Mouse (Mus musculus): ENCODE results near the gene Dach2.
"Not testable (repeated sequence)": the region's sequence is repeated elsewhere in the genome, so short reads cannot be mapped to it uniquely, and the experiment has no call there.

Gene Dach2

GRCm38 (mm10) chrX:113297404-113297803 lies at the start of gene Dach2:
Dach2 (plus strand) TSS chrX:113297510.
- no peak for DNase-seq

- not testable (repeated sequence) for DNase-seq
Observed at GRCm38 (mm10) chrX:113252427-113252826, 44.9 kb upstream of the Dach2 start.

DNA sequence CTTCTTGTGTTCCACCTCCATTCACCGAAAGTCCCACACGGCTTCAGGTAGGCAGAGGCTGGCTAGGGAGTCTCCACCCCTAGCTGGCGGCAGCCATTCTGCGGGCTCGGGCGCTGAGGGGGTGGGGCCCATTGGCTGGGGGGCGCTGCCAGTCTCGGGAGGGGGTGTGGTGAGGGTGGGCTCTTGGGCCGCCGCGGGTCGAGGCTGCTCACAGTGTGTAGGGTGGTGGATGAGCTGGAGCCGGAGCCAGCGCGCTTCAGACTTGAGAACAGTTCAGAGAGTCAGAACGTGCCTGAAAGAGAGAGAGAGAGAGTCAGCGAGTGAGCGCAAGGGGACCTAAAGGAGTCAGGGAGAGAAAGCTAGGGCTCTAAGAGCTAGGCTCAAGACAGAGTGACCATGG lies 721 bp downstream of the Dach2 start:
- DNase-seq: peak; percentile 36 to 49

- DNase-seq: no peak
Observed at GRCm38 (mm10) chrX:113298468-113298867, 1.2 kb downstream of the Dach2 start.

GRCm38 (mm10) chrX:113304323-113304722 lies 7.0 kb downstream of the Dach2 start:
- no peak for DNase-seq

- DNase-seq: no peak
Observed at GRCm38 (mm10) chrX:113338143-113338542, 40.8 kb downstream of the Dach2 start.

DNA sequence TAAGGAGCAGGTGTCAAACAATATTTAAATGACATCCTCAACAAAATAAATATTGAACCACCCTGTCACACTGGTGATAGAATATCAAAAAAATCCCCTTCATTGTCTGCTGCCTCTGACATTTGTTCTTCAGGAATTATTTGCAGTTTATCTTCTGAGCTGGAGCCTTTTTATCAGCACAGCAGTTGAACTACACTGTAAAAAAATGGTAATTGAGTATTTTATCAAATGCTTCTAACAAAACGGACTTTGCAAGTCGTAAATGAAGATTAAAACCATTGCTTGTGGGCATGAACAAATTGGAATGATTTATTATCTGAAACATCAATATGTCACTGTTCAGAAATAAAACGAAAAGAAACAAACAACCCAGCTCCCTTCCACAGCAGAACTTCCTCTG lies 97.1 kb downstream of the Dach2 start:
- DNase-seq: no peak

DNA sequence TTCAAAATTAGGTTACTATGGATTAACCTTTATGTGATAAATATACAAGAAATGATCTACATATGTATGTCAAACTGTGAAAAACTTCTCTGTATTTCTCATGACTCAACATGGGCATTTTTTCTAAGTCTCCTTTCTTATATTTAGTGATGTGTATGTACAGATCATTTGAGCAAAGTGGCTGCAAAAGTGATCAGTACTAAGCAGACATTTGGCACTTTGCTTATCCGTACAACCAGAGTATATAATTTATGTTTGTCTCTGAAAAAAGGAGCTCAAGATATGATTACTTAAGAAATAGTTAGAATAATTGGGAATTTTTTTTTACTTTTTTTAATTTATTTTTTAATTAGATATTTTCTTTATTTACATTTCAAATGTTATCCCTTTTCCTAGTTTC lies 111.4 kb downstream of the Dach2 start:
- DNase-seq: no peak

DNA sequence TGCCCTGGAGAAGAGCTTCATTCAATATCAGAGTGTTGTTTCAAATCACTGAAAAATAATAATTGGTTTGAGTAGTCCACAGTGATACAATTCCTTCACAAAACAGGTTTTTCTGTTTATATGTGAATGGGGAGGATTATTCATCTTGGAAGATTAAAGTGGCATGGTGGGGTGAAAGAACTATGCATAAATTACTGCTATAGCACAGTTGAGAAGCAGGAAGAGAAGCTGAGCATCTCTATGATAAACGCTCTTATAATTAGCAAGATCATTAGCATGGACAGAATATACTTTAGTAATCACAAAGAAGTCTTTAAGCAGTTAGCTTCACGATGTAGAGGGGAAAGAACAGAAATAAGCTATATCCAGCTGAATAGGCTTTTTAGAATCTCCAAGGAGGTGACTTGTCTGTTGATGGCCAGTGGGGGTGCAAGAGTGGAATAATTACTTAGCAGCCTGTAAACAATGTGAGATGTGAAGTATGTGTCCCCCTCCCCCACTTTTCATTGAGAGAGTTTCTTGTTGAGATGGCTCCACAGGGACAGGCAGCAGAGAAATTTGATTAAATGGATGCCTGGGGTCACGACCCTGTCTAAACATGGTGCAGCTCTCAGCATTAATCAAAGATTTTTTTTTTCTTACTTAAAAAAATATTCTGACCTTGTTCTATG lies 124.3 kb downstream of the Dach2 start:
- no peak for DNase-seq

DNA sequence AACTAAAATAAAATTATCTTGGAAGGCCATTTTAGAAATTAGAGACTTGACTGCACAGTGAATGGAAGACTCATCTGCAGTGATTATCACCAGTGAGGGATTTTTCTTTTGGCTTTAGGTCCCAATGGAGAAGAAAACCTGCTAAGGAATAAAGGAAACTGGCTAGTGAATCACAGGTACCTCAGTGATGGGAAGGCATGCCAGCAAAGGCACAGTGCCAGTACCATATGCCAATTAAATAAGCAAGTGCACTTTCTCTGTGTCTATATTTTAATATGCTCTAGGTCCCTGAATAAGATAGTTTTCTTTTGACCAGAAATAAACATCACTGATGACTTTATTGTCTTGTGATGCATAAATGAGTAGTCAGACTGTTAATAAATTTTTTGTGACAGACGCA lies 184.8 kb downstream of the Dach2 start:
- DNase-seq: no peak

DNA sequence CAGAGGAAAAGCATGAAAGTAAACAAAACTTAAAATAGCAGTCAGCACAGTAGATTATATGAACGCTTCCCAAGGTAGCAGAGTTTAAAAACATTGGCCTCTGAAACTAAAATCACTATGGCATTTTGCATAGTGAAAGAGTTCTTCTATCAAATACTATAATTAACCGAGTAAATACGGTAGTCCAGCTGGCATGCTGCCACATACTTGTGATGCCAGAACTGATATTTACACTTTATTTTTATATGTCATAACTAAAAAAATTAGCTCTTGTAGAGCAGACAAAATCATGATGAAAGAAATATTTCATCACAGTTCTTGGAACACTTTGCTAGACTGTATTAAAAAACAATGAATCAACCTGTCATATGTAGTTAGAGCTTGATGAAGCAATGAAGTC lies 247.8 kb downstream of the Dach2 start:
- no peak for DNase-seq

GRCm38 (mm10) chrX:113563897-113564296 lies 266.6 kb downstream of the Dach2 start:
- no peak for DNase-seq

DNA sequence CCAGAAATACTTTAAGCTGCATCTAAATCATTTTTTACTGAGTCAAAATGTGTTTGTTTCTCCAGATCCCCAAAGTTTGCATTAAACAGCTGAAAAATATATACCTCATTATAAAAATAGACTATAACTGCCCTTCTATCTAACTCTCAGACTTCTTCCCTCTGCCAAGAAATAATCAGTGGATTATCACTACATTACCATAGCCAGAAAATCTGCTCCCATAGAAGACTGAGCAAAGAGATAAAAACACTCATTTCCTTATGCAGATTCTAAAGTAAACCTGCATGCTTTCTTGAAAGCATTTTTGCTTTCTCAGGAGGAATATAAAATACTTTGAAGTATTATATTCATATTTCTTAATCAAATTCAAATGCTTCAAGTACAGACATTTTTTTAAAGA lies 368.8 kb downstream of the Dach2 start:
- no peak for DNase-seq

- DNase-seq: no peak
Observed at GRCm38 (mm10) chrX:113687163-113687562, 389.9 kb downstream of the Dach2 start.

DNA sequence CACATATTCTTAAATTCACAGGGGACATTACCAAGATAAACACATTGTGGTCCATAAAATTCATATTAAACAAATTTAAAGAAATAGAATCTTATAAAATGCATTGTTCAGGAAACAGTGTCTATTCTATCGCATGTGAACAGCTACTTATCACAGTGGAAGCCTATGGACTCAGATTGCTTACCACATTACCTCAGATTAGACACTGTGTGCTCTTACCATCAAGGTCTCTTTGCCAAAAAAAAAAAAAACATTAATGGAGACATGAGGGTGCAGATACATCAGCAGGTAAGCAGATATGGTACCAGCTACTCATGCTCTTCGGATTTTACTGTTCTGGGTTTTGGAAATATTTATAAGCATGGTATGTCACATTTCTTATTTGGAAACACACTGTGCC lies 415.1 kb downstream of the Dach2 start:
- DNase-seq: no peak

DNA sequence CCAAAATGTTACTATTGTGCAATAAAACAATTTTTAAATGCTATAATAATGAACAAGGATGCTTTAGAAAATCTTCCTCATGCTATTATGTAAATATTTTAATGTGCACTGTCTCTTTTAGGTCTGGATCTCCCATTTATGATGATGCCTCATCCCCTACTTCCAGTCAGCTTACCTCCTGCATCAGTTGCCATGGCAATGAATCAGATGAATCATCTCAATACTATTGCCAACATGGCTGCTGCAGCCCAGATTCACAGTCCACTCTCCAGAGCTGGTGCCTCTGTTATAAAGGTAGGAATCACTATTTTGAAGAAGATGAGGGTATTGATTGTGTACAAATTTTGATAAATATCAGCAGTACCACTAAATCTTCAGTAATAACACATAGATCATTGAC lies 426.8 kb downstream of the Dach2 start:
- no peak for DNase-seq

DNA sequence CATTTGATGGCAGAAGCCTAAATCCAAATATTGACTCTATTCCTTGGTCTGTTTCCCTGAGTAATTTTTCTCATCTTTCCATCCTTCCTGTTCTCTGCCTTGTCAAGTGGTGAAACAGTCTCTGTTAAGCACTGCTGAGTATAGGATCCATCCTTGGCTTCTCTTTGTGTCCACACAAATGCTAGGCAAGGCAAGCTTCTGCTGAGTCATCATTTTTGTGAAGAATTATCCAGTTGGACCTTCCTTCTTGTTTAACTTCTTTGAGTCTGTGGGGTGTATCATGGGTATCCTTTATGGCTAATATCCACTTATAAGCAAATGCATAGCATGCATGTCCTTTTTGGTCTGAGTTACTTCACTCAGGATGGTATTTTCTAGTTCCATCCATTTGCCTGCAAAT lies 449.8 kb downstream of the Dach2 start:
- DNase-seq: no peak

- DNase-seq: no peak
Observed at GRCm38 (mm10) chrX:113792264-113792663, 495.0 kb downstream of the Dach2 start.

DNA sequence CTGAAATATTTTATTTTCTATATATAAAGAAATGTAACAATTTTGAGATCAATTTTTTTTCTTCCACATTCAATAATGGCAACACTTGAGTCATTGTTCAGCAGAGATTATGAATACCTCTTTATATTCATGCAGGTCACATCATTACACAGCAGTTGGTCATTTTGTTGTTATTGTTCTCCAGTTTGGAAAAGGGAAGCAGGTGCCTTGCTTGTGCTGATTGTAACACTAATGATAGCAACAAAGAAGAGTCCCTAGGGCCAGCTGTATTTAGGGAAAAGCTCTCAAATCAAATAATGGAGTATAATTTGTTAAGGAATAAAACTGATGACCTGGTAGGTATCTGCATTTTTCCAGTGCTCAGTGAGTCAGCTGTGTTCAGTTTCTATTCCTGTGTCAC lies 513.1 kb downstream of the Dach2 start:
- no peak for DNase-seq

DNA sequence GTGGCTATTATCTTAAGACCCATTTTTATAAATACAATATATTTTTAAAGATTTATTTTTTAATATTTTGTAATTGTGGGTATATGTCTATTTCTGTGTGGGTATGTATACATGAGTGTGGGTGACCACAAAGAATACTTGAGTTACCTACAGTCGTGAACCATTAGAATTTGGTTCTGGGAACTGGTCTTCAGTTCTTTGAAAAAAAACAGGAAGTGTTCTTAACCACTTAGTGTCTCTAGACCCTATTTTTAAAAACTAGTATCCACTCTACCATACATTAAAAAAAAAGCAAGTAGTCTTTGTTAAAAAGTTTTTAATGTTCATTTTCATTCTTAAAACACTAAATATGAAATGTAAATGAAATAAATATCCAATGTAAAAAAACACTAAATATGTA lies 529.5 kb downstream of the Dach2 start:
- no peak for DNase-seq

- no peak for DNase-seq
Observed at GRCm38 (mm10) chrX:113833062-113833461, 535.8 kb downstream of the Dach2 start.

DNA sequence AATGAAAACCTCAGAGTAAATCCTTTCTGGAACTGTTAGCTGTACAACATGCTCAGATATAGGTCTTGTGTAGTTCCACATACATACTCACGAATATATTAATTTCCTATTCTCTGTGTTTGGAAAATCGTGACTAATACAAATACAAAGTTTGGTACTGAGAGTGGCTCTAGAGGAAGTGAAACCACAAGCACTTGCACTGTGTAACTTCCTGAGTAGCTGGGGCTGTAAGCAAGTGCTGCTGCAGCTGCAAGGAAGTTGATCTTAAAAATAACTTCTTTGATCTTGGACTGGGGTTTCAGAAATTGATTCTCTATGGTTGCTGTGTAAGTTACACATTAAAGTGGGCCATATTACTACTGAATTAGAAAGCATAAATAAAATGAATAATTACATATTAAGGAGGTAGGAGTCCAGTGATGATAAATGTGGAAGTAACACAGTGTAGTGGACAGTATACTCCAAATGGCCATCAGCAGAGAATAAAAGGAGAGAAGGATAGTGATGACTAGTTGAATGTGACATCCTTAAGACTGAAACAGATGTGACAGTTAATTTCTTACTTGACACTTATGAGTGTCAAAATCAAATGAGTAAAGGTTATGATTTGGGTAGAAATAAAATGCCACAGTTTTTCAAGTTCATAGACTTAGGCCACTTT lies 570.7 kb downstream of the Dach2 start:
- peak in 1 of 2 experiments; percentile 2 for DNase-seq
